Mouse (Mus musculus): ENCODE data around the gene Sema5a.
"Not testable (repeated sequence)": the region's sequence is repeated elsewhere in the genome, so short reads cannot be mapped to it uniquely, and the experiment has no call there.

Gene Sema5a
- long read RNA-seq, experiment 1, partial matches to known transcripts: 0 of 2 reads
- long read RNA-seq, experiment 1, other reads (novel, unspliced or antisense): 2 of 2 reads
- long read RNA-seq, experiment 2, partial matches to known transcripts: 1 of 2 reads
- long read RNA-seq, experiment 2, other reads (novel, unspliced or antisense): 1 of 2 reads

- intact Hi-C loops (cut with DNase I): loop anchor here (10.0 kb wide), 1 partner anchor 630 kb away; no protein-coding TSS in a partner anchor
These were observed at the start of gene Sema5a for GRCm38 (mm10) chr15:32244344-32244955. TSS of gene Sema5a (plus strand) at chr15:32244810.

GRCm38 (mm10) chr15:32198076-32198475, 46.5 kb upstream of the Sema5a start:
- intact Hi-C loops (cut with DNase I): no loop called here

- intact Hi-C loops (cut with DNase I): no loop called here
These were observed 46.0 kb upstream of the Sema5a start for GRCm38 (mm10) chr15:32198561-32198960.

DNA sequence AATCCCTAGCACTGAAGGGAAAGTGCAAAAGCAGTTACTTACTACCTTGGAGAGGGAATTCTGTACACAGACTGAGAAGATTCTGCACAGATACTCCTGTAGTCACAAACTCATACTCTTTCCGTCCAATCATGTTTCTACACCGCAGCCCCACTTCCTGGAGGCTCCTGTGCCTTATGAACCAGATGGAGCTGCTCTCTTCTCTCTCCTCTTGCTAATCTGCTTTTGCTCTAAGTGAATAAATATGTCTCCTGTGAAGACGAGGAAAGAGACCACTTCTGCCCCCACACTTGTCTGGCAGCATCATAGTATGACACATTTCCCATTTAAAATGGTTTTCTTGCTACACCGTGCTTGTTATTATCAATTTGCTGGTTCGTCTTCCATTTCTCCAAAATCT, 41.4 kb upstream of the Sema5a start:
- intact Hi-C loops (cut with DNase I): no loop called here

DNA sequence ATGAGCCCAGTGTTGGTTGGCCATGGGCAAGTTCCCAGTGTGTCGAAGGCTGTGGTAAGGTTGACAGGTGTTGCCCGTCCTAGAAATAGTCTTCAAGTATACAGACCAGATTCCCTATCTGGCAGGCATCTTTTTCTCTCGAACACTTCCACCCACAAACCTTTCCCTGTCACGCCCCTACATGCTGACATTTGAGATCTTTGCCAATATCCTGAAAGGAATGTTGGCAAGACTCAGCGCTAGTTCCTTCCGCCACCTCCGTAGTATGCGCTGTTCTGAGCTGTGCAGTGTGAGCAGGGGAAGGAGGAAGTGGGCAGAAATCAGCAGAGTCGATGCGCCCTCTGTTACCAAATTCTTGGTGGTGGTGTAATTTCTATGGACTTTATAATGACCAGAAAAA, 39.7 kb upstream of the Sema5a start:
- intact Hi-C loops (cut with DNase I): no loop called here

GRCm38 (mm10) chr15:32214687-32215086, 29.9 kb upstream of the Sema5a start:
- intact Hi-C loops (cut with DNase I): not testable (repeated sequence)

GRCm38 (mm10) chr15:32223028-32223427, 21.6 kb upstream of the Sema5a start:
- intact Hi-C loops (cut with DNase I): no loop called here

DNA sequence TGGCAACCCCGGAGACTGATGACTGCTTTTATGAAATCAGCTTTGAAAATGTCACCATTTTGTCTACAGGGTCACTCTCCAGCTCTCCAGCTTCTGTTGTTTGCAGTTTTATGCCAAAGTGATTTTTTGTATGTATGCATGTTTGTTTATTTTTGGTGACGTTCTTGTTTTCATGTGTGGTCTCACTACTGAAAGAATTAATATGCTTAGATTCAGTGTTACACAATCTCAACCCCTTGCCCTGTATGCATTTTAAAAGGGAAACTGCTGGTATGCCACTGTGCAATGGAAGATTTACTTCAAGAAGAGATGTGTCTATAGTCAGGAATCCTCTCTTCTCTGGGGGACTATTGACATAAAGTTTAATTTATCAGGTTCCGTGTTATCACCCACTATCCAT, 19.2 kb upstream of the Sema5a start:
- intact Hi-C loops (cut with DNase I): no loop called here

GRCm38 (mm10) chr15:32226381-32226780, 18.2 kb upstream of the Sema5a start:
- intact Hi-C loops (cut with DNase I): no loop called here

DNA sequence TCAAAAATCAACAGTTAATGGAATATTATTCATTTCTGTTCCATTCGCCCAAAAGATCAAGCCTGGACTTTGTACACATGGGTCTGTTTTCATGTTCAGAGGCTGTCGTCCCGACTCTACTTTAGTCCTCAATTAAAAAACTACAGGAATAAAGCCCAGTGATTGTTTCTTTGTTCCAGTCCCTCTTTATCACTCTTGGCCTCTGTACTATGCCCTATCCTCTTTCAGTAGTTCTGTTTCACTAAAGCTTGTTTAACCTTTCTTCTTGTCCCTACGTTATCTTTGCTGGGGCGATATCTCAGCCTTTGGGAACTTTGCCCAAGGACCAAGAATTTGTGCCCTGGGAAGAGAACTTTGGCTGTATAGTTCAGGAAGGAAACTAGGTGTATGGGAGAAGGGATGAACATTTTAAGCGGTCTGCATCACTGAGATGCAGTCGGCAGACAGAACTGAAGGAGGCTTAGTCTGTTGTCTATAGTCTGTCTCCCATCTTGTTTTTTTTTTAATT, 17.7 kb upstream of the Sema5a start:
- intact Hi-C loops (cut with DNase I): no loop called here

GRCm38 (mm10) chr15:32230066-32230465, 14.5 kb upstream of the Sema5a start:
- intact Hi-C loops (cut with DNase I): no loop called here

- intact Hi-C loops (cut with DNase I): no loop called here
These were observed 12.4 kb upstream of the Sema5a start for GRCm38 (mm10) chr15:32232189-32232588.

- intact Hi-C loops (cut with DNase I): not testable (repeated sequence)
These were observed 11.9 kb upstream of the Sema5a start for GRCm38 (mm10) chr15:32232666-32233141.

DNA sequence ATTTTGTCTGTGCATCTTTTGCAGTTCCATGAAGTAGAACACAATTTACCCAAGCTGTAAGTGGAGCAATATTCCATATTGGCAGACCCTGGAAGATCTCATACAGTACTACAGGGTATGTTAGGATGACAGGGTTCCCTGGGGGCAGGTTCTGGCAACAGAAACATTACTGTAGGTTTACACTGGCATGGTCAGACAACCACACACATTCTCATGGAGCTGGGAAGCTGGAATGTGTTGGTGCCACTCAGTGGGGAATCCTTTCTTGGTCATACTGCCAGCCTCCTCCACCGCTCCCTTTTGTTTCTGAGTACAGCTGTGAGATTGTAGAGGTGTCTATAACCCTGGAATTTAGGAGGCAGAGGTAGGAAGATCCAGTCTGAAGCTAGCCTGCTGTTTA, 11.2 kb upstream of the Sema5a start:
- intact Hi-C loops (cut with DNase I): no loop called here

DNA sequence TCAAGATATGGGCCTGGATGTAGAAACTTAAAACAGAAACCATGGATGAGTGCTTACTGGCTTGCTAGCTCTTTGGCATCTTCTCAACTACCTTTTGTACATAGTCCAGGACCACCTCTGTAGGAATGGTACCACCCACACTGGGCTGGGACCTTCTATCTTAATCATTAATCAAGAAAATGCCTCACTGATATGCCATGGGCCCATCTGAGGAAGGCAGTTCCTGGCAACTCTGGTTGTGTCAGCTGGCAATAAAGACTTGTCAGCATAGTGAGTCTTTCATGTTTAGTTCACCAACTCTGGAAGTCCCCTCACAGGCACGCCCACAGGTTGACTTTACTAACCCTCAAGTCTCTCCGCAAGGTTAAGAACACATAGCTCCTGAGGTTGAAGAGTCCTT, 5.5 kb upstream of the Sema5a start:
- intact Hi-C loops (cut with DNase I): no loop called here

DNA sequence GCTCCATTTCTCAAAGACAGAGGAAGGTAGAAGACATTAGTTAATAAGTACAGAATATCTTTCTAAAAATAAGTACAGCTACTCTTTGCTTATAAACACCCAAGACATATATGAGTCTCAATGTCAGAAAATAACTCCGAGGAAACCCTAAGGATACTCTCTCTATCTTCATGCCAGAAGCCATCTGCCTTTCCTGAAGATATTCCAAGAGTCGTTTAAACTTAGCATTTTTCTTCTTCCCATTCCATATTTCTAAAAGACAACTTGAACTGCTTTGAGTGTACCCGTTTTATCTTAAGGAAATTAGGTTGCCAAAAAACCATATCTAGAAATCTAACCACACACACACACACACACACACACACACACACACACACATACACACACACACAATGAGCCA, 4.5 kb upstream of the Sema5a start:
- intact Hi-C loops (cut with DNase I): loop anchor here (10.0 kb wide), 1 partner anchor 625 kb away; no protein-coding TSS in a partner anchor

DNA sequence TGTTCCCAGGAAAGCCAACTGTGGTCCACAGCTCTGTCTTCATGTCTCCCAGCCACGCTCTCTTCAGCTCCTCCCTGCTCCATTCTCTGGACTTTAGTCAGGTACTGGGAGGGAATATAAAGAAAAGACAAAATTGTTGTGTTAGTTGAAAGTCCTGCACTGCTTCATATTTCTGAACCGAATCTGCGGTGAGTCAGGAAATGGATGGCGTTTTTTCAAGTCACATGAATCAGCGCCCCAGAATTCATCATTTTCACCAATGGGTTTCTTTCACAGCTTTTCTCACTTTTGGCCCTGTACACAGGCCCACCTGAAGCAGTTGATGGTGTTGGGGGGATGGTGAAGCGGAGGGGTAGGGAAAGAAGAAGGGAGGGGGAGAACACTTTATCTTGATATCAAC, 2.9 kb upstream of the Sema5a start:
- intact Hi-C loops (cut with DNase I): loop anchor here (10.0 kb wide), 1 partner anchor 627 kb away; no protein-coding TSS in a partner anchor

DNA sequence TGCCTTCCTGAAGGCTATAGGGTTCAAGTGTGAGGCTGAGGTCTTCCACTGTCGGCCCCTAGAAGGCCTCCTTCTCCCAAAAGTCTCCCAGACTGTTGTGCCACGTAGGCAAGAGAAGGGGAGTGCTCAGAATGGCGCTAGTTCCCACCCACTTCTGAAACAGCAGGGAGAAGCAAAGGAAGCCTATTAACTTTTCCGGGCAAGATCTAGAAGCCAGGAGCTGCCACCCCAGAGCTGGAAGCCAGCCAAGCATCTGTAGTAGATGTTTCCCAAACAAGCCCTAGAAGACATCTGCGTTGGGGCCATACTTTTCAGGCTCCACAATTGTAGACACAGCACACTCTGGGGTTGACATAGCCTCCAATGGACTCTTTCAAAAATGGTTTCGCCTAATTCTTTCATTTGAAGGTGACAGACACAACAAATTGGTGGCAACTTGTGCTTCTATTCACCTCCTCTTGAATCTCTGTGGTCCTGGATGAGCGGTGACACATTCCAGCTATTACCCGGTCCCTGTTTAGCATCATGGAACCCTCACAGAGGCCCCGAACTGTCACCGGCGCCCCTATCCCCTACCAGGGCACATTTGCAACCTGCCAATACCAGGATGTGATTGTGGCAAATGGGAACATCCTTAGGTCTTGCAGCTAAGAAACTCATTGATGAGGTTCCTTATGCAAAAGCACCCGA, 1.4 kb upstream of the Sema5a start:
- intact Hi-C loops (cut with DNase I): loop anchor here (10.0 kb wide), 1 partner anchor 628 kb away; no protein-coding TSS in a partner anchor

DNA sequence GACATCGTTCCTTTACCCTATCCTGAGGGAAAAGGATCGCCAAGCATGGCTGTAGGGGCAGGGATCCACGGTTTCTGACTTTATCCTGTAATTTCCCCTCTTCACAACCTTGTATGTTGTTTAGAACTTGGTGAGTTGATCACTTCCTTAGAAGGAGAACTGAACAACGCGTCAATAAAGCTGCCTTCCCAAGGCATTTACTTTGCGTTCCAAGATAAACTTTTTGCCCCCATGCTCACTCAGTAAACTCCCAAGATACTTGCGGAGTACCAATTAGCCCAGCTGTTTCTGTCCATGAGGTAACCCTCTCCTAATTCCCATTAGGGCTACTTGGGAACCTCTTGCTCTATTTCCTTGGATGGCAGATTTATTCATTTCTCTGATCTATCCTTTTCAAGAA, 786 bp upstream of the Sema5a start:
- intact Hi-C loops (cut with DNase I): loop anchor here (10.0 kb wide), 1 partner anchor 629 kb away; no protein-coding TSS in a partner anchor

DNA sequence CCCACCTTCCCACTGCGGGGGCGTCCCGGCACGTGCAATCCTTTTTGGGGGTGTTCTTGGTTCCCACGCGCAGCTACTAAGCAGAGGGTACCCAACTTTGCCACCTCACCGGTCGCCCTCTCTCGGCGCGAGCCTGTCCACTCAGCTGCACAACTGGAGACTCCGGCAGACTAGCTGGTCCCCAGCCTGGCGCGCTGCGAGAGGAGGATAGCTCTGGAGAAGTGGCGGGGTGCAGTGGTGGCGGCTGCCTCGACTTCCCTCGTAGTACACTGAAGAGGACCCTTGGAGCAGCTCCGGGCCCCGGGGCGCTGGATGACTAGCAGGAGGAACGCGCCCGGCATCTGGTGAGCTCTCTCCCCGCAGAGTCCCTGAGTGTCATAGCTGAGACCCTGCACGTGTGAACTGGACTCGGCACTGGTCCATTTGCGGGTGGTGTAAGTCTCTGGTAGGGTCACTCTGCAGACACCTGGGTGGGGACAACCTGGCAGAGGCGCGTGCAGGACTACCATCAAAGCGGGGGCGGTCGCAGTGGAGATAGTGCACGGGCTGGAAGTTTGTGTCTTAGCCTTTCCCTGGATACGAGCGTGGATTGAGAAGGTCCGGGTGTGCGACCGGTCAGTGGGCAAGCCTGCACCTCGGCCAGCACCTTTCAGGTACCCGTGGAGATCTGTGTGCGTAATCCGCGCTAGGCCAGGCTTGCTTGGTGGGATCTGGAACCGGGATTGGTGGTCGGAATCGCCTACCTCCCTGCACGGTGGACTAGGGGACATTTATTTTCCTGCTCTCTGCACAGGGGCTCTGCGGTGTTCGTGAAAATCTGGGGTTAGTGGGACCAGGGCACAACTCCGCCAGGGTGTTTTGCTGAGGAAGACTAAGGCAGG, 586 bp downstream of the Sema5a start:
- intact Hi-C loops (cut with DNase I): loop anchor here (5.0 to 10.0 kb wide), 3 partner anchors 233 to 630 kb away; no protein-coding TSS in a partner anchor

Data from adrenal gland (tissue).